Mouse (Mus musculus) G1E (cell line): ENCODE results near the gene Tmem119.

Source experiments
- CTCF ChIP-seq: IDR thresholded peaks from 2 replicates; pipeline ENCODE4 v1.5.1; 2012; ENCODE audit warnings: low read depth, low read length, inconsistent platforms, mixed read lengths
- GATA1 ChIP-seq: IDR thresholded peaks from 2 replicates; pipeline ENCODE4 v1.6.1; 2012; ENCODE audit warnings: borderline replicate concordance, low read length, inconsistent platforms, mixed read lengths
- GATA2 ChIP-seq: IDR thresholded peaks from 2 replicates; pipeline ENCODE4 v1.6.1; 2012; ENCODE audit warnings: low read depth, low read length, inconsistent platforms, borderline replicate concordance
- POLR2AphosphoS5 ChIP-seq: IDR thresholded peaks from 2 replicates; pipeline ENCODE4 v1.6.1; 2012; ENCODE audit warnings: low read depth, low read length, inconsistent platforms; ENCODE audit not compliant: insufficient replicate concordance
- TAL1 ChIP-seq: conservative IDR thresholded peaks from 2 replicates; pipeline ENCODE4 v1.6.1; 2012; ENCODE audit warnings: low read depth, low read length, inconsistent platforms, mixed read lengths

DNA sequence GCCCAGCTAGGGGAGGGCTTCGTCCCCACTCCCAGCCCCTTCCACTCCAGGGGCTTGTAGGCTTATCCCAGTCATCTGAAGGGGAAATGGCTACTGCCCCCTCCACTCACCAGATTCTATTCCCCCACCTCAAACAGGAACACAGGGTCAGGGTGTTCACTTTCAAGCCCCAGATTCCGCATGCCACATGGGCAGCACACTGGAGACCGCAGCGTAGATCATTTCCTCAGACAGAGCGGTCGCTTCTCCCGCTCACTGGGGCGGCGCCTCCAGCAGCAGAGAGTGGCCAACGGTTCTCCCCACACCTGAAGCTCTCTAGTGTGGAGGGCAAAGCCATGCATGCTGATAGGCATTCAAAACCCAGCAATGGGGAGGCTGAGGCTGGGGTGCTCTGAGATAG lies 36.6 kb upstream of the Tmem119 start:
- TF ChIP-seq POLR2AphosphoS5 (no peak), CTCF (no peak), GATA1 (no peak), GATA2 (no peak), TAL1 (no peak)
